Mouse (Mus musculus): ENCODE results near the gene Adtrp. TPM values are rescaled to one million over a fixed set of nuclear protein-coding genes. Genes with fewer than 3 reads are reported as not detected.

The Adtrp gene
- polyA plus RNA-seq, 1 experiment from 2014 or later, result 110 TPM

DNA sequence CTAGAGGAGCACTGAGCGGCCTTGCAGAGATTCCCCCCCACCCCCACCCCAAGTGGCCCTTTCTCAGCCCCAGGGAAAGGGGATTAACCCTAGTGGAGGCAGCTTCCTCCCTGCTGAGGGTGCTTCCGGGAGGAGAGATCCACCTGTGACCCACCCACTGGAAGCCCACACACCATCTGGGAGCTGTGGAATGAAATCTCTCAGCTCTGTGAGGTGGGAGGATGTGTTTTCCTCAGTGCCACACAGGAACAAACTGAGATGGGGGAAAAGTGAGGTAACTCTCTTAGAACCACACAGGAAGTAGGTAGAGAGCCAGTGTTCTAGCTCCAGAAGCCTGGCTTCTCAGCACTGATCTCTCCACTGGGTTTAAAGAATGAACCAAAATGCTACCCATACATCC is 24.9 kb downstream of the Adtrp start:
- ATAC-seq, result no peak
- H3K4me1 ChIP-seq (replicated peaks; ENCODE audit: control insufficient read depth, insufficient read depth, low read length), result no peaks in the 10 kb centered on the region
- no peak for TF ChIP-seq CTCF (IDR thresholded peaks at IDR 0.05; ENCODE audit: low read depth)
- no peak overlapping the region for H3K4me2 ChIP-seq (replicated peaks; ENCODE audit: low read depth)
- no peak overlapping the region for H3K4me3 ChIP-seq (ENCODE audit: low read depth, low read length)
- no peaks in the 10 kb centered on the region for H3K36me3 ChIP-seq (ENCODE audit: control insufficient read depth, insufficient read depth)
- no peak overlapping the region for H3K27ac ChIP-seq (ENCODE audit: low read depth, low read length)
- H3K27me3 ChIP-seq (replicated peaks; ENCODE audit: control insufficient read depth, insufficient read depth, low read length), result no peaks in the 10 kb centered on the region
- 53% methylated on average over 2 of the region's 2 CpGs for WGBS
- no peaks in the 10 kb centered on the region for H3K9me3 ChIP-seq (ENCODE audit: control insufficient read depth)
- no peak overlapping the region for H3K9ac ChIP-seq (ENCODE audit: low read depth, low read length)

DNA sequence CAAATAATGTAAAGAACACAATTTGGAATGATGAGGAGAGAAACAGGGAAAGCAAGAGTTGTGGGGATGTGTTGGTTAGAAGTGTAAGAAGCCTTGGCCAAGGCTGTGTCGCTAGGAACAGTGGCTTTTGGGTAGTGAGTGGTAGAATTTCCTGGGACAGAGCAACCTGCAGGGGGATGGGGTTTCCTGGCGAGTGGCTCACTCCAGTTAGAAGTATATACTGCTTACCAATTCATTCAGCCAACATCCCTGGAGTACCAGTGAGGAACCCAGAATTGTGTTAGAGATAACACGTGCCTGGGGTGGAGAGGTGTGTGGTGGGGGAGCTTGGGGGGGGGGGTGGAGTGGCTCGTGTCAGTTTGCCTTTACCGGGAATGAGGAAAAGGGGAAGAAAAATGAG is 25.4 kb downstream of the Adtrp start:
- H3K27ac ChIP-seq (ENCODE audit: low read depth, low read length), result no peak overlapping the region
- no peak for ATAC-seq
- no peaks in the 10 kb centered on the region for H3K27me3 ChIP-seq (replicated peaks; ENCODE audit: control insufficient read depth, insufficient read depth, low read length)
- no peak overlapping the region for H3K4me3 ChIP-seq (ENCODE audit: low read depth, low read length)
- no peak for TF ChIP-seq CTCF (IDR thresholded peaks at IDR 0.05; ENCODE audit: low read depth)
- 32% methylated on average over 5 of the region's 5 CpGs for WGBS
- H3K9me3 ChIP-seq (ENCODE audit: control insufficient read depth), result no peaks in the 10 kb centered on the region
- no peaks in the 10 kb centered on the region for H3K4me1 ChIP-seq (replicated peaks; ENCODE audit: control insufficient read depth, insufficient read depth, low read length)
- no peak overlapping the region for H3K4me2 ChIP-seq (replicated peaks; ENCODE audit: low read depth)
- H3K9ac ChIP-seq (ENCODE audit: low read depth, low read length), result no peak overlapping the region
- no peaks in the 10 kb centered on the region for H3K36me3 ChIP-seq (ENCODE audit: control insufficient read depth, insufficient read depth)

DNA sequence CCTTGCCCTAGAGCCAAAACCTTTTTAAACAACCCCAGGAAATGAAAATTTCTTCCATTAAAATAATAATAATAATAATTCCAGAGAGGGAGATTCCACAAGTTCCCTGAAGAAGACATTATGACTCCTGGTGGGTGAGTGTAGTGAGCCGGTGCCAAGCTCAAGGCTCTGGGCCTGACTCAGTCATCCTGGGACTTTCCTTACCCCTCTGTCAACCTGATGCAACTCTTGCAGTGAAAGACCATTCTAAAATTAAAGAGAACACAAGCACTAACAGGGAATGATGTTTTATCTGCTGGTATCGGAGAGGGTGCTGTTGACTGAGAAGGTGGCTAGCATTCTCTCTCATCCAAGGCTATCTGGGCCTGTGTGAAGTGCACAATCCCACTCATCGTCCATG is 26.5 kb downstream of the Adtrp start:
- ATAC-seq, result no peak
- Histone ChIP-seq H3K9me3 (ENCODE audit: control insufficient read depth) (no peaks in the 10 kb centered on the region), H3K27me3 (replicated peaks; ENCODE audit: control insufficient read depth, insufficient read depth, low read length) (no peaks in the 10 kb centered on the region), H3K4me3 (ENCODE audit: low read depth, low read length) (no peak overlapping the region), H3K4me1 (replicated peaks; ENCODE audit: control insufficient read depth, insufficient read depth, low read length) (no peaks in the 10 kb centered on the region), H3K27ac (ENCODE audit: low read depth, low read length) (no peak overlapping the region), H3K36me3 (ENCODE audit: control insufficient read depth, insufficient read depth) (no peaks in the 10 kb centered on the region), H3K4me2 (replicated peaks; ENCODE audit: low read depth) (no peak overlapping the region), H3K9ac (ENCODE audit: low read depth, low read length) (no peak overlapping the region)
- WGBS, result 91% methylated on average over 3 of the region's 3 CpGs
- no peak for TF ChIP-seq CTCF (IDR thresholded peaks at IDR 0.05; ENCODE audit: low read depth)

DNA sequence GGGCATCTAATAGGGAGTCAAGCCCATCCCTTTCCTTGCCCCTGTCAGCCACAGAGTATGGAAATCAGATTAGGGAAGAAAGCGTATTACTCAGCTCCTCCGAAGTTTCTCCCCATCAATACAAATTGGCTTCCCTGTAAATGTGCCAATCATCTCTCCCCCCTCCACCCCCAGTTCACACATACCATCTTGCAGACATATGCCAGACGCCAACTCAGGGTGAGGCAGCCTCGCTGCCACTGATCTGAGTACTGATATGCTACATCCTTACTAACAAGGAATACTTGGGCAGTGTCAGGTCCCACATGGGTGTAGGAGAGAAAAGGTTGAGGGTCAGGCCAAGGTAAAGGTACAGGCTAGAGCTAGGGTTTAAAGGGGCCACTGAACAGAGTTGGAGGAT is 27.6 kb downstream of the Adtrp start:
- TF ChIP-seq CTCF (IDR thresholded peaks at IDR 0.05; ENCODE audit: low read depth), result no peak
- Histone ChIP-seq H3K27ac (ENCODE audit: low read depth, low read length) (no peak overlapping the region), H3K4me1 (replicated peaks; ENCODE audit: control insufficient read depth, insufficient read depth, low read length) (no peaks in the 10 kb centered on the region), H3K36me3 (ENCODE audit: control insufficient read depth, insufficient read depth) (no peaks in the 10 kb centered on the region), H3K4me2 (replicated peaks; ENCODE audit: low read depth) (no peak overlapping the region), H3K4me3 (ENCODE audit: low read depth, low read length) (no peak overlapping the region), H3K9ac (ENCODE audit: low read depth, low read length) (no peak overlapping the region), H3K9me3 (ENCODE audit: control insufficient read depth) (no peaks in the 10 kb centered on the region), H3K27me3 (replicated peaks; ENCODE audit: control insufficient read depth, insufficient read depth, low read length) (no peaks in the 10 kb centered on the region)
- 71% methylated on average over 4 of the region's 4 CpGs for WGBS
- ATAC-seq, result no peak

DNA sequence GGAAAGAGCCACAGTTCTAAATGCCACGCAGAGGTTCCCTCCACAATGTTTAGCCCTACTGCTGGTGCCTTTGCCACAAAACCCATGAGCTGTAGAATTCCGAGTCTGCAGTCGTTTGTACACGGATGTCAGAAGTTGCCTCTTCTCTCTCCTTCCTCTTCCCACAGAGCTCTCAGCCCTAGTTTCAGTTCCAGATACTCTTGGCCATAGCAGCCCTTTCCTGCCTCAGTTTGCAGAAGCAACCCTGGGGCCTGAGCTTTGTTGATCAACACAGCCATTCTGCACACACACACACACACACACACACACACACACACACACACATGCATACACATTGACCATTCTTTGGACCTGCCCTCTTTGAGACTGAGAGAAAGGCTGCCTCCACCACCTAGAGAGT is 28.0 kb downstream of the Adtrp start:
- TF ChIP-seq CTCF (IDR thresholded peaks at IDR 0.05; ENCODE audit: low read depth), result no peak
- no peak overlapping the region for H3K9ac ChIP-seq (ENCODE audit: low read depth, low read length)
- no peak for ATAC-seq
- H3K4me2 ChIP-seq (replicated peaks; ENCODE audit: low read depth), result no peak overlapping the region
- H3K27me3 ChIP-seq (replicated peaks; ENCODE audit: control insufficient read depth, insufficient read depth, low read length), result no peaks in the 10 kb centered on the region
- 91% methylated on average over 4 of the region's 4 CpGs for WGBS
- no peaks in the 10 kb centered on the region for H3K36me3 ChIP-seq (ENCODE audit: control insufficient read depth, insufficient read depth)
- no peaks in the 10 kb centered on the region for H3K9me3 ChIP-seq (ENCODE audit: control insufficient read depth)
- no peak overlapping the region for H3K4me3 ChIP-seq (ENCODE audit: low read depth, low read length)
- H3K27ac ChIP-seq (ENCODE audit: low read depth, low read length), result no peak overlapping the region
- no peaks in the 10 kb centered on the region for H3K4me1 ChIP-seq (replicated peaks; ENCODE audit: control insufficient read depth, insufficient read depth, low read length)

DNA sequence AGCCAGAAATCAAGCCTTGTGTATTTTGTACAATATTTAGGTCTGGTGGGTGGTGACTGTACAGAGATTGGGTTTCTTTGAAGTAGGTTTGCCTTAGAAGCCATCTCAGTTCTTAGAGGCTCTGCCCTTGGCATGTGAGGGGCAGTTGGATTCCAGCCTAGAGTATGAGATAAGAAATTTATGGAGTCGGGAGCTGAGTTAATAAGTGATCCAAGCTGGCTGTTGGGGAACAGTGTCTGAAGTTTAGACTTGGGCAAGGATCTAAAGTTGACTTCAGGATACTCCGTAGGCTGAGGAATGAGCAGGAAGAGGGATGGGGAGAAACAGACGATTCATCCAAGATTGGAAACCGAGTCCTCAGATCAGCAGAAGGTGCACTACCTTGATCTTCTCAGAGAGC is 29.9 kb downstream of the Adtrp start:
- Histone ChIP-seq H3K27ac (ENCODE audit: low read depth, low read length) (no peak overlapping the region), H3K4me1 (replicated peaks; ENCODE audit: control insufficient read depth, insufficient read depth, low read length) (no peaks in the 10 kb centered on the region), H3K4me3 (ENCODE audit: low read depth, low read length) (no peak overlapping the region), H3K9me3 (ENCODE audit: control insufficient read depth) (no peaks in the 10 kb centered on the region), H3K4me2 (replicated peaks; ENCODE audit: low read depth) (no peak overlapping the region), H3K27me3 (replicated peaks; ENCODE audit: control insufficient read depth, insufficient read depth, low read length) (no peaks in the 10 kb centered on the region), H3K36me3 (ENCODE audit: control insufficient read depth, insufficient read depth) (no peaks in the 10 kb centered on the region), H3K9ac (ENCODE audit: low read depth, low read length) (no peak overlapping the region)
- ATAC-seq, result peak; percentile 75
- TF ChIP-seq CTCF (IDR thresholded peaks at IDR 0.05; ENCODE audit: low read depth), result no peak
- WGBS, result 32% methylated on average over 4 of the region's 4 CpGs

DNA sequence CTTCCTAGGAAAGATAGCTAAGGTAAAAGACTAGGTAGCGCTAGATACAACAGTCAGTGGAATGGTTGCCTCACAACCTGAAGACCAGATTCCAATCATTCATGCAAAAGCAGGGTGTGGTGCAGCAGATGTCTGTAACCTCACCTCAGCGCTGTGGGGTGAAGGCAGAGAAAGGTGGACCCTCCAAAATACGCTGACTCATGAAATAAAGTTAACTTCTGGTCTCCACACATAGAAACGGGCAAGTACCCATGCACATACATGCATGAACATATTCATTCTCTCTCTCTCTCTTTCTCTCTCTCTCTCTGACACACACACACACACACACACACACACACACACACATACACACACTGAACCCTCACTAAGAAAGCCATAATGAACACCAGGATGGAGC is 30.8 kb downstream of the Adtrp start:
- Histone ChIP-seq H3K9me3 (ENCODE audit: control insufficient read depth) (no peaks in the 10 kb centered on the region), H3K27ac (ENCODE audit: low read depth, low read length) (no peak overlapping the region), H3K9ac (ENCODE audit: low read depth, low read length) (no peak overlapping the region), H3K4me1 (replicated peaks; ENCODE audit: control insufficient read depth, insufficient read depth, low read length) (no peaks in the 10 kb centered on the region), H3K36me3 (ENCODE audit: control insufficient read depth, insufficient read depth) (no peaks in the 10 kb centered on the region), H3K4me2 (replicated peaks; ENCODE audit: low read depth) (no peak overlapping the region), H3K4me3 (ENCODE audit: low read depth, low read length) (no peak overlapping the region), H3K27me3 (replicated peaks; ENCODE audit: control insufficient read depth, insufficient read depth, low read length) (no peaks in the 10 kb centered on the region)
- no peak for TF ChIP-seq CTCF (IDR thresholded peaks at IDR 0.05; ENCODE audit: low read depth)
- WGBS, result 87% methylated on average over 4 of the region's 4 CpGs
- no peak for ATAC-seq

Data from intestine, postnatal 0 days (tissue).